Mouse (Mus musculus) testis, adult 2 months (tissue): Measurements from ENCODE around the gene Ell3. TPM values are rescaled to one million over a fixed set of nuclear protein-coding genes. Genes with fewer than 3 reads are reported as not detected.

Source experiments
- H3K27ac ChIP-seq: fragments of 200-500 bp; 2 replicates; pipeline ENCODE4 v1.5.1; 2012; ENCODE audit warnings: low read depth, low read length; ENCODE audit not compliant: control insufficient read depth, insufficient read depth
- H3K27me3 ChIP-seq: fragments of 200-500 bp; 2 replicates; pipeline ENCODE4 v1.6.1; 2012; ENCODE audit warnings: mild to moderate bottlenecking, low read length, moderate library complexity; ENCODE audit not compliant: control insufficient read depth, insufficient read depth
- H3K36me3 ChIP-seq: fragments of 200-500 bp; 2 replicates; pipeline ENCODE4 v1.6.1; 2012; ENCODE audit warnings: mild to moderate bottlenecking, low read length; ENCODE audit not compliant: control insufficient read depth, insufficient read depth
- H3K4me1 ChIP-seq: fragments of 200-500 bp; 2 replicates; pipeline ENCODE4 v1.6.1; 2012; ENCODE audit warnings: low read length; ENCODE audit not compliant: control insufficient read depth, insufficient read depth
- H3K4me3 ChIP-seq: fragments of 200-500 bp; 2 replicates; pipeline ENCODE4 v1.5.1; 2012; ENCODE audit warnings: low read depth, mild to moderate bottlenecking, low read length, moderate library complexity, mixed read lengths; ENCODE audit not compliant: control insufficient read depth
- CTCF ChIP-seq: fragments of 200-500 bp; IDR thresholded peaks from 2 replicates; pipeline ENCODE4 v1.5.1; 2012; ENCODE audit warnings: low read depth, mild to moderate bottlenecking, inconsistent platforms, low read length, moderate library complexity; ENCODE audit not compliant: control insufficient read depth, insufficient read depth, insufficient replicate concordance
- POLR2A ChIP-seq: fragments of 200-500 bp; IDR thresholded peaks from 2 replicates; pipeline ENCODE4 v1.6.1; 2012; ENCODE audit warnings: low read depth, mild to moderate bottlenecking, inconsistent platforms, low read length, moderate library complexity; ENCODE audit not compliant: control insufficient read depth
- polyA plus RNA-seq: library from polyadenylated mRNA; depleted of rRNA; stranded (reverse); fragments of >200 nt; gene quantifications from 2 replicates; pipeline ENCODE4 v1.2.3, GENCODE M21; 2012

Ell3 gene
- polyA plus RNA-seq, 1 experiment: 5.8 TPM

DNA sequence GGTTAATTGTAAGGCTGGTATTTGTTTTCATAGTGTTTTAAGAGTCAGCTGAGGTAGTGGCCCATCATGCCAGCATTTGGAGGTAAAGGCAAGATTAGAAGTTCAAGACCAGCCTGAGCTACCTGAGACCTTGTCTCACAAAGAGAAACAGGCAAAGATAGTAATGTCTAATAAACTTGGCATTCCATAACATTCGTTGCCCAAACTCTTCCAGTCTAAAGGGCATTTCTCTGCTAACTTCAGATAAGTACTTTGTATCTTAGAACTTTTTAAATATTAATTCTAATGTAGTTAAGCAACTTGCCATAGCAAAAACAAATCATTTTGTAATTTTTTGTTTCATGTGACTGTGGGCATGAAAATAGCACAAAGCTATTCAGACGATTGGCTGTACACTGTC, 20.9 kb downstream of the Ell3 start:
- TF ChIP-seq POLR2A: no peak
- TF ChIP-seq CTCF: no peak
- no peaks in the 10 kb centered on the region; the same call in 1 of the 2 replicates for H3K36me3 ChIP-seq
- no peaks in the 10 kb centered on the region for H3K27me3 ChIP-seq
- H3K4me3 ChIP-seq: no peak overlapping the region
- no peaks in the 10 kb centered on the region for H3K4me1 ChIP-seq
- no peak overlapping the region for H3K27ac ChIP-seq

DNA sequence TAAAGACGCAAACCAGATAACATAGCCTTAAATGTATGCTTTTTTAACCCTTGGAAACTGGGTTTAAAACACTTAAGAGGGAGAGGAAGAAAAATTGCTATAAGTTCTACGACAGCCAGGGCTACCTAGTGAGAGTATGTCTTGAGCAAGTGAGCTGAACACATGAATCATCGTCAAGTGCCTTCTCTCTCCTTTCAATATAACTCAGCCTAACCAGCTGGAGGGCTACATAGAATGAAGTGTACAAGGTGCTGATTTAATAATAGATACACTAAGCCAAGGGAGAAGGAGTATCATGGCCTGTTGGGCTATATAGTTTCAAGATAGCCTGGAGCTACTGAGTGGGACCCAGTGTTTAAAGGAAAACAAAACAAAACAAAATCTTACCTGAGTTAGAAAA, 25.6 kb downstream of the Ell3 start:
- Histone ChIP-seq H3K4me1 (peaks cover 2% of the 10 kb centered on the region; the same call in 1 of the 2 replicates), H3K4me3 (no peak overlapping the region)

DNA sequence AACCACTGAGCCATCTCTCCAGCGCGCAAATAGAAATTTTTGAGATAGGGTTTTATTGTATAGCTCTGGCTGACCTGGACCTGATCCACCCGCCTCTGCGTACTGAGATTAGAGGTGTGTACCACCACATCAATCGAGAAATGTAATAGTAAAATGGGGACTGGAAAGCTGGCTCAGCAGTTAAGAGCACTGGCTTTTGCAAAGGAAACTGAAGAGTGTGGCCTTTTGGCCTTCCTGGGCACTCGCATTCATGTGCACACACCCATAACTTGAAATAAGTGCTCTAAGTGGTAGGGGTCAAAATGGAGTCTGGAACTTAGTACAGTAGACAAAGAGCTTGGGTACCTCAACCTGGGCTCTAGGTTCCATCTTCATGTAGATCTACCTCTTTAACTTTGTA, 27.7 kb downstream of the Ell3 start:
- H3K36me3 ChIP-seq: peaks cover 4% of the 10 kb centered on the region; the same call in 1 of the 2 replicates
- no peaks in the 10 kb centered on the region for H3K27me3 ChIP-seq
- H3K27ac ChIP-seq: no peak overlapping the region
- peaks cover 4% of the 10 kb centered on the region; the same call in 1 of the 2 replicates for H3K4me1 ChIP-seq
- no peak overlapping the region for H3K4me3 ChIP-seq
- TF ChIP-seq CTCF (no peak), POLR2A (no peak)

More for the DNA sequence above, 25.6 kb downstream of the Ell3 start:
- H3K36me3 ChIP-seq: no peaks in the 10 kb centered on the region; the same call in 1 of the 2 replicates
- no peaks in the 10 kb centered on the region for H3K27me3 ChIP-seq
- TF ChIP-seq CTCF (no peak), POLR2A (no peak)
- H3K27ac ChIP-seq: no peak overlapping the region

DNA sequence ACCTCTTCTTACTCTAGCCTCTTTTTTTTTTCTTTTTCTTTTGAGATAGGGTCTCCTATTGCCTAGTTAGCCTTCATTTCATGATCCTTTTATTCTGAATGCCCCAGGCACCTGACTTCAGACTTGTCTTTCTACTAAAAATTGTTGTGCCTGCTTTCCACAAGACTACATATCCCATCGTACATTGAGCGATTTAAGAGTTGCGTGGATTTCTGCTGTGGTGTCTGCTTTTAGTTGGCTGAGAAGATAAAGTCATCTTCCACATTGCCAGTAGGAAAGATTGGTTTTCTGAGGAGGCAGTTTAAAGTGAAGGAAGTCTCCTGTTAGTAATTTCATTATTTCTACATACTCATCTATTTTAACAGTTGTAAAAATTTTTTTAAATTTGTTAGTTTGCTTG, 28.5 kb downstream of the Ell3 start:
- Histone ChIP-seq H3K36me3 (peaks cover 4% of the 10 kb centered on the region; the same call in 1 of the 2 replicates), H3K27me3 (no peaks in the 10 kb centered on the region), H3K4me3 (no peak overlapping the region), H3K4me1 (peaks cover 4% of the 10 kb centered on the region; the same call in 1 of the 2 replicates), H3K27ac (no peak overlapping the region)
- TF ChIP-seq CTCF (no peak), POLR2A (no peak)

DNA sequence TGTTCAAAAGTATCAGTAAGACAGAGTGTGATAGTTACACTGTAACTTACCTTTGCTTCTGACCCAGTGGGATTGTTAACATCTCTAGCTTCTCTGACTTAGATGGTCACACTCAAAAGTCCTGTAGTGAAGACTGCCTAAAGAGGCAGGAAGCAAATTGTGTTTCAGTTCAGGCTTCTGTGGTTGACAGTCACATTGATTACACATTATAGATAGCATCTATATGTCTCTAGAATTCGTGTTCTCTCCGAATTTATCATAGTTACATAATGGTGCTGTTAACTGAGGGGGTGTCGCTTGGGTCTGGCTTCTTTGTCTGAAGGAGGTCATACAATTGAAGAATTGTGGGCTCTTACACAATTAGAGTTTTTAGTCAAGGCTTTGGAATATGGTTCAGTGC, 29.0 kb downstream of the Ell3 start:
- Histone ChIP-seq H3K4me3 (no peak overlapping the region; the same call in 1 of the 2 replicates), H3K4me1 (peaks cover 4% of the 10 kb centered on the region), H3K36me3 (peaks cover 6% of the 10 kb centered on the region), H3K27ac (no peak overlapping the region), H3K27me3 (no peaks in the 10 kb centered on the region)
- no peak for TF ChIP-seq CTCF
- TF ChIP-seq POLR2A: no peak

DNA sequence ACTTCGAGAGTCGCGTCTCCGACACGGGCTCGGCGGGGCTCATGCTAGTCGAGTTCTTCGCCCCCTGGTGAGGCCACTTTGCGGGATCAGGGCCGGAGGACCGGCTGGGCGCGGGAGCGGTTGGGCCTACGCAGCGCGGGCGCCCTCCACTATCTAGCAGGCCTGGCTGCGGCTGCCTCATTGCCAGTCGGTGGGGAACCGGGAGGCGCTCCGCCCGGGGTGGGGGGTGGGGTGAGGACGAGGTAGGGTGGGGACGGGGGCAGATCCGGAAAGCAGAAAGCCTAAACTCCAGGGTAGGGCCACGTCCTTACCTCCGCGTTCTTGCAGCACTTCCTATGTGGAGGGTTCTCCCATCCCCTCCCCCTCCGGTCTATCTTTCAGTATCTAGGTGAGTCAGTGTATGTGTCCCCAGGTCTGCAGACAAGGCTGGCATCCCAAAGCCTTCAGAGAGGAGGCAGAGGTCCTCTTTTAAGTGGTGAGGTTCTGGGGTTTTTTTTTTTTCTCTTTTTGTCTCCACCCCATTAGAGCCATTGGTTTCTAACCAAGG, 29.9 kb downstream of the Ell3 start:
- Histone ChIP-seq H3K4me1 (peaks cover 4% of the 10 kb centered on the region), H3K36me3 (peaks cover 6% of the 10 kb centered on the region), H3K4me3 (peak overlapping the region; percentile 97), H3K27ac (peak overlapping the region; percentile 97), H3K27me3 (no peaks in the 10 kb centered on the region)
- TF ChIP-seq POLR2A (no peak), CTCF (no peak)

DNA sequence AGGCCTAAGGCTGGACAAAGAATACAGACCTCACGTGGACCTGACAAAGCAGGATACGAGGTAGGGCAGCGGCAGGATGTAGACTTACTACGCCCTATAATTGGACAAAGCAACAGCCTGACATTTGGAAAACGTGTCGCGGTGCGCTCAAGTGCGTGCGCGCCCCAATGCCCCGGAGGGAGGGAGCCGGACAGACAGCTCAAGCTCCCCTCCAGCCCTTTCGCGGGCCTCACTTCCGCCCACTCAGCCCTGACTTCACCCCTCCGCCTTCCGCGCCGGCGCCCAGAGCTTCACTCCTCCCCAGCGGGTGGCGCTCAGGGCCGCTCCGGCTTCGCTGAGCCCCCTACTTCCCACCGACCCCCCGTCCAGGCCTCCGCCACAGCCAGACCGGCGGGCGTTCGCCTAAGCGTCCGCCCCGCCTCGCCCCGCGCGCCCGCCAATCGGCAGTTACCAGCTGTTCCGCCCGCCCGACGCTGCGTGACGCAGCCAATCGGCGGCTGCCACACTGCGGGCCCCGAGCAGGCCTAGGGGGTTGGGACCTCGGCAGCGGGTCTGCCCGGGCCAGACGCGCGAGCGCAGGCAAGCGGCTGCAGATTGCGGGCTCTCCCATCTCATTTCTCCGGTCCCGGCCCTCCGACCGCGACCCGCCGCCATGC, 30.6 kb downstream of the Ell3 start, which contains the start of the genes Pdia3 and Catsper2:
Pdia3 (plus strand) TSS at position 389 of the 656 bp plus-strand sequence.
Catsper2 (minus strand) TSS at position 406 of the 656 bp plus-strand sequence.
- TF ChIP-seq POLR2A (peak; percentile 94), CTCF (no peak)
- Histone ChIP-seq H3K27ac (peak within 1 kb of the TSS; percentile 97), H3K4me1 (peaks cover 4% of the 10 kb centered on the region), H3K27me3 (no peaks in the 10 kb centered on the region), H3K36me3 (peaks cover 6% of the 10 kb centered on the region), H3K4me3 (peak within 1 kb of the TSS; percentile 97)
